Mouse (Mus musculus): ENCODE data around the gene Thsd7b.
"Not testable (repeated sequence)": the region's sequence is repeated elsewhere in the genome, so short reads cannot be mapped to it uniquely, and the experiment has no call there.

The Thsd7b gene

GRCm38 (mm10) chr1:130085910-130086309, 812.8 kb downstream of the Thsd7b start:
- no peak for DNase-seq (ENCODE audit: low read depth, low spot score)

GRCm38 (mm10) chr1:130099227-130099626, 826.1 kb downstream of the Thsd7b start:
- peak; percentile 45 for DNase-seq (ENCODE audit: low read depth, low spot score)

- DNase-seq (ENCODE audit: low read depth, low spot score): no peak
Measured at GRCm38 (mm10) chr1:130112580-130113314, 839.6 kb downstream of the Thsd7b start.

- DNase-seq (ENCODE audit: low read depth, low spot score): no peak
Measured at GRCm38 (mm10) chr1:130113549-130113948, 840.4 kb downstream of the Thsd7b start.

- peak; percentile 44 for DNase-seq (ENCODE audit: low read depth, low spot score)
Measured at GRCm38 (mm10) chr1:130130901-130131300, 857.8 kb downstream of the Thsd7b start.

GRCm38 (mm10) chr1:130166187-130166586, 893.1 kb downstream of the Thsd7b start:
- DNase-seq (ENCODE audit: low read depth, low spot score): no peak

GRCm38 (mm10) chr1:130167260-130167659, 894.2 kb downstream of the Thsd7b start:
- DNase-seq (ENCODE audit: low read depth, low spot score): peak; percentile 33

- no peak for DNase-seq (ENCODE audit: low read depth, low spot score)
Measured at GRCm38 (mm10) chr1:130169875-130170274, 896.8 kb downstream of the Thsd7b start.

GRCm38 (mm10) chr1:130170290-130170689, 897.2 kb downstream of the Thsd7b start:
- DNase-seq (ENCODE audit: low read depth, low spot score): peak; percentile 4

GRCm38 (mm10) chr1:130186836-130187235, 913.7 kb downstream of the Thsd7b start:
- not testable (repeated sequence) for DNase-seq (ENCODE audit: low read depth, low spot score)

GRCm38 (mm10) chr1:130192190-130193028, 919.3 kb downstream of the Thsd7b start:
- peak; percentile 79 for DNase-seq (ENCODE audit: low read depth, low spot score)

- no peak for DNase-seq (ENCODE audit: low read depth, low spot score)
Measured at GRCm38 (mm10) chr1:130217404-130217803, 944.3 kb downstream of the Thsd7b start.

GRCm38 (mm10) chr1:130222904-130223303, 949.8 kb downstream of the Thsd7b start:
- no peak for DNase-seq (ENCODE audit: low read depth, low spot score)

GRCm38 (mm10) chr1:130245563-130245962, 972.5 kb downstream of the Thsd7b start:
- DNase-seq (ENCODE audit: low read depth, low spot score): no peak

GRCm38 (mm10) chr1:130246264-130246663, 973.2 kb downstream of the Thsd7b start:
- DNase-seq (ENCODE audit: low read depth, low spot score): not testable (repeated sequence)

- DNase-seq (ENCODE audit: low read depth, low spot score): not testable (repeated sequence)
Measured at GRCm38 (mm10) chr1:130246930-130247329, 973.8 kb downstream of the Thsd7b start.

- no peak for DNase-seq (ENCODE audit: low read depth, low spot score)
Measured at GRCm38 (mm10) chr1:130262046-130262445, 988.9 kb downstream of the Thsd7b start.

All from brain, adult 2 months (tissue).